In genomic region chr2:102943983-102944382, GRCm38 (mm10) we compare ENCODE assay signal across 9 mouse cellular contexts. TPM values are rescaled to one million over a fixed set of nuclear protein-coding genes. Genes with fewer than 3 reads are reported as not detected.
DNase-seq lines count a peak whose midpoint lies in the region; ATAC-seq and TF ChIP-seq lines count a peak whose summit lies in the region.
"Had no signal": no experiment of that assay in that cellular context is flagged by ENCODE, and none has a peak within 500 bp of the region (broad histone marks: within the 10 kb centered on the region; RNA-seq: fewer than 3 reads in every experiment).

No protein-coding gene starts in this region.

- peak; percentile 18 to 19 for DNase-seq in cerebellum, postnatal 10 days
- DNase-seq in cerebellum, adult 2 months, result no peak
- DNase-seq in R1 (ENCODE audit: low read depth, low spot score), result peak; percentile 35
- DNase-seq in frontal cortex, postnatal 14 days (ENCODE audit: low spot score in 2 of 2), result peak; percentile 26 to 39
- peak; percentile 54 for DNase-seq in layer of hippocampus, adult 9-10 months (ENCODE audit: low spot score)
- peak; percentile 74 for DNase-seq in telencephalon, adult 2 months (ENCODE audit: low read depth, low spot score)
- DNase-seq in cerebellum, adult 8-10 months, result no peak

- H3K27me3 ChIP-seq in cerebellum, adult 2 months (ENCODE audit: control insufficient read depth, insufficient read depth, low read length), result no peaks in the 10 kb centered on the region; the same call in 1 of the 2 replicates

- peak; percentile 67 for ATAC-seq in megakaryocyte-erythroid progenitor cell, adult 5-6 weeks (replicated peaks; ENCODE audit: low FRiP score, low TSS enrichment, poor library complexity, severe bottlenecking)

- no peak for TF ChIP-seq CTCF in cerebellum, adult 2 months (IDR thresholded peaks at IDR 0.05; ENCODE audit: borderline replicate concordance, insufficient read depth, low read depth, low read length)

- no peak for TF ChIP-seq POLR2A in cerebellum, adult 2 months (IDR thresholded peaks at IDR 0.05; ENCODE audit: borderline replicate concordance, insufficient read depth, low read length)

- no peaks in the 10 kb centered on the region for H3K4me1 ChIP-seq in cerebellum, adult 2 months (ENCODE audit: control insufficient read depth, insufficient read depth, low read length)

- H3K27ac ChIP-seq in cerebellum, adult 2 months (ENCODE audit: insufficient read depth, low read length), result no peak overlapping the region
- H3K27ac ChIP-seq: heart, embryonic 13.5 days had no signal

- no peak overlapping the region for H3K4me3 ChIP-seq in cerebellum, adult 2 months (replicated peaks; ENCODE audit: insufficient read depth, low read depth, low read length)
- H3K4me3 ChIP-seq: heart, embryonic 13.5 days had no signal

- WGBS in cerebellum, adult 2 months, result 30% methylated on average over 6 of the region's 6 CpGs

RNA-seq across cellular contexts. Expression of gene Cd44, which starts 42.5 kb away (rescaled TPM):
- 4.1 and 4.5 TPM in 2 replicates for polyA plus RNA-seq in cerebellum, adult 2 months (2012; rRNA removed)
- 111 and 112 TPM in 2 replicates for total RNA-seq in megakaryocyte-erythroid progenitor cell, adult 5-6 weeks (2014; fragmentation: Nextera tagmentation)
- total RNA-seq in megakaryocyte-erythroid progenitor cell, adult 5-6 weeks (2017), result 124 and 143 TPM in 2 replicates

Comparison
In these comparisons a context has a peak if more than half of its experiments do, and no peak if none do; other contexts are left out.
1. DNase-seq: peak in cerebellum, postnatal 10 days (2 of 2), R1 (single experiment), frontal cortex, postnatal 14 days (2 of 2), layer of hippocampus, adult 9-10 months (single experiment) and telencephalon, adult 2 months (single experiment); none in cerebellum, adult 2 months (0 of 2) and cerebellum, adult 8-10 months (single experiment).